Mouse (Mus musculus): ENCODE results near the gene AW209491. TPM values are rescaled to one million over a fixed set of nuclear protein-coding genes. Genes with fewer than 3 reads are reported as not detected.

Gene AW209491
- 5.9 TPM for polyA plus RNA-seq (2012; fragmentation: generic; extraction: Trizol)
- long read RNA-seq, experiment 1, transcript AW209491-201 (2 exons, 2,914 nt) = major isoform, 11 of 17 reads
- long read RNA-seq, experiment 1, partial matches to known transcripts = 1 of 17 reads
- long read RNA-seq, experiment 1, other reads (novel, unspliced or antisense) = 1 of 17 reads
- long read RNA-seq, experiment 2, transcript AW209491-201 (2 exons, 2,914 nt) = major isoform, 75 of 87 reads
- long read RNA-seq, experiment 2, transcript AW209491-202 (2 exons, 2,035 nt) = minor isoform, 12 of 87 reads
- long read RNA-seq, experiment 2, partial matches to known transcripts = 0 of 87 reads
- long read RNA-seq, experiment 2, other reads (novel, unspliced or antisense) = 0 of 87 reads

GRCm38 (mm10) chr13:14629726-14630641 is at the start of gene AW209491:
TSS of gene AW209491 (plus strand) at chr13:14630154.
- peaks cover 32% of the 10 kb centered on the region for H3K36me3 ChIP-seq (ENCODE audit: control insufficient read depth, insufficient read depth)
- peak within 1 kb of the TSS; percentile 74 for H3ac ChIP-seq (ENCODE audit: control insufficient read depth, insufficient read length, low read depth)
- H3K27me3 ChIP-seq (ENCODE audit: control insufficient read depth, insufficient read depth, insufficient read length) = no peaks in the 10 kb centered on the region
- H3K79me2 ChIP-seq (ENCODE audit: control insufficient read depth, insufficient read depth) = peaks cover 13% of the 10 kb centered on the region
- H3K79me3 ChIP-seq (ENCODE audit: low read depth) = peaks cover 2% of the 10 kb centered on the region
- TF ChIP-seq MYOD1 (IDR thresholded peaks at IDR 0.05; ENCODE audit: control insufficient read depth, insufficient read length, low read depth) (no peak), CTCF (IDR thresholded peaks at IDR 0.05; ENCODE audit: control insufficient read depth, insufficient read depth, insufficient read length) (no peak), MYOG (IDR thresholded peaks at IDR 0.05; ENCODE audit: control insufficient read depth, extremely low read depth, insufficient read length) (no peak), FOSL1 (IDR thresholded peaks at IDR 0.05; ENCODE audit: insufficient read depth, low read length, poor library complexity, severe bottlenecking) (no peak), USF1 (IDR thresholded peaks at IDR 0.05; ENCODE audit: low read depth) (no peak), MAX (IDR thresholded peaks at IDR 0.05) (no peak), CEBPB (IDR thresholded peaks at IDR 0.05; ENCODE audit: low read depth) (no peak)
- H3K4me3 ChIP-seq (ENCODE audit: insufficient read depth, poor library complexity, severe bottlenecking) = peak within 1 kb of the TSS; percentile 48

- TF ChIP-seq MAX (IDR thresholded peaks at IDR 0.05) (no peak), FOSL1 (IDR thresholded peaks at IDR 0.05; ENCODE audit: insufficient read depth, low read length, poor library complexity, severe bottlenecking) (no peak), MYOD1 (IDR thresholded peaks at IDR 0.05; ENCODE audit: control insufficient read depth, insufficient read length, low read depth) (no peak), USF1 (IDR thresholded peaks at IDR 0.05; ENCODE audit: low read depth) (no peak), CEBPB (IDR thresholded peaks at IDR 0.05; ENCODE audit: low read depth) (no peak), CTCF (IDR thresholded peaks at IDR 0.05; ENCODE audit: control insufficient read depth, insufficient read depth, insufficient read length) (no peak), MYOG (IDR thresholded peaks at IDR 0.05; ENCODE audit: control insufficient read depth, extremely low read depth, insufficient read length) (no peak)
- Histone ChIP-seq H3K27me3 (ENCODE audit: control insufficient read depth, insufficient read depth, insufficient read length) (no peaks in the 10 kb centered on the region), H3ac (ENCODE audit: control insufficient read depth, insufficient read length, low read depth) (no peak overlapping the region), H3K36me3 (ENCODE audit: control insufficient read depth, insufficient read depth) (no peaks in the 10 kb centered on the region), H3K4me3 (ENCODE audit: insufficient read depth, poor library complexity, severe bottlenecking) (no peak overlapping the region), H3K79me3 (ENCODE audit: low read depth) (no peaks in the 10 kb centered on the region), H3K79me2 (ENCODE audit: control insufficient read depth, insufficient read depth) (no peaks in the 10 kb centered on the region)
Measured at GRCm38 (mm10) chr13:14580392-14580791, 49.6 kb upstream of the AW209491 start.

GRCm38 (mm10) chr13:14602744-14603143 is 27.2 kb upstream of the AW209491 start:
- H3K27me3 ChIP-seq (ENCODE audit: control insufficient read depth, insufficient read depth, insufficient read length) = no peaks in the 10 kb centered on the region
- H3K79me2 ChIP-seq (ENCODE audit: control insufficient read depth, insufficient read depth) = no peaks in the 10 kb centered on the region
- H3ac ChIP-seq (ENCODE audit: control insufficient read depth, insufficient read length, low read depth) = no peak overlapping the region
- H3K4me3 ChIP-seq (ENCODE audit: insufficient read depth, poor library complexity, severe bottlenecking) = no peak overlapping the region
- TF ChIP-seq USF1 (IDR thresholded peaks at IDR 0.05; ENCODE audit: low read depth) (no peak), FOSL1 (IDR thresholded peaks at IDR 0.05; ENCODE audit: insufficient read depth, low read length, poor library complexity, severe bottlenecking) (no peak), MAX (IDR thresholded peaks at IDR 0.05) (no peak), CEBPB (IDR thresholded peaks at IDR 0.05; ENCODE audit: low read depth) (no peak), MYOD1 (IDR thresholded peaks at IDR 0.05; ENCODE audit: control insufficient read depth, insufficient read length, low read depth) (no peak), CTCF (IDR thresholded peaks at IDR 0.05; ENCODE audit: control insufficient read depth, insufficient read depth, insufficient read length) (no peak), MYOG (IDR thresholded peaks at IDR 0.05; ENCODE audit: control insufficient read depth, extremely low read depth, insufficient read length) (no peak)
- H3K36me3 ChIP-seq (ENCODE audit: control insufficient read depth, insufficient read depth) = no peaks in the 10 kb centered on the region
- H3K79me3 ChIP-seq (ENCODE audit: low read depth) = no peaks in the 10 kb centered on the region

- no peak for TF ChIP-seq MYOG (IDR thresholded peaks at IDR 0.05; ENCODE audit: control insufficient read depth, extremely low read depth, insufficient read length)
- no peak for TF ChIP-seq CEBPB (IDR thresholded peaks at IDR 0.05; ENCODE audit: low read depth)
- TF ChIP-seq FOSL1 (IDR thresholded peaks at IDR 0.05; ENCODE audit: insufficient read depth, low read length, poor library complexity, severe bottlenecking) = no peak
- no peak for TF ChIP-seq MAX (IDR thresholded peaks at IDR 0.05)
- TF ChIP-seq USF1 (IDR thresholded peaks at IDR 0.05; ENCODE audit: low read depth) = no peak
- no peak for TF ChIP-seq MYOD1 (IDR thresholded peaks at IDR 0.05; ENCODE audit: control insufficient read depth, insufficient read length, low read depth)
- Histone ChIP-seq H3K27me3 (ENCODE audit: control insufficient read depth, insufficient read depth, insufficient read length) (no peaks in the 10 kb centered on the region), H3K79me3 (ENCODE audit: low read depth) (peaks cover 17% of the 10 kb centered on the region), H3K36me3 (ENCODE audit: control insufficient read depth, insufficient read depth) (peaks cover 17% of the 10 kb centered on the region), H3K4me3 (ENCODE audit: insufficient read depth, poor library complexity, severe bottlenecking) (no peak overlapping the region), H3K79me2 (ENCODE audit: control insufficient read depth, insufficient read depth) (peaks cover 19% of the 10 kb centered on the region), H3ac (ENCODE audit: control insufficient read depth, insufficient read length, low read depth) (no peak overlapping the region)
Measured at GRCm38 (mm10) chr13:14607616-14608015, 22.3 kb upstream of the AW209491 start.

- peak overlapping the region; percentile 95 for H3ac ChIP-seq (ENCODE audit: control insufficient read depth, insufficient read length, low read depth)
- peak overlapping the region; percentile 88 for H3K4me3 ChIP-seq (ENCODE audit: insufficient read depth, poor library complexity, severe bottlenecking)
- H3K79me3 ChIP-seq (ENCODE audit: low read depth) = peaks cover 50% of the 10 kb centered on the region
- peaks cover 31% of the 10 kb centered on the region for H3K36me3 ChIP-seq (ENCODE audit: control insufficient read depth, insufficient read depth)
- H3K27me3 ChIP-seq (ENCODE audit: control insufficient read depth, insufficient read depth, insufficient read length) = no peaks in the 10 kb centered on the region
- peaks cover 64% of the 10 kb centered on the region for H3K79me2 ChIP-seq (ENCODE audit: control insufficient read depth, insufficient read depth)
- TF ChIP-seq MAX (IDR thresholded peaks at IDR 0.05) (no peak), FOSL1 (IDR thresholded peaks at IDR 0.05; ENCODE audit: insufficient read depth, low read length, poor library complexity, severe bottlenecking) (no peak), MYOD1 (IDR thresholded peaks at IDR 0.05; ENCODE audit: control insufficient read depth, insufficient read length, low read depth) (no peak)
Measured at GRCm38 (mm10) chr13:14612463-14612862, 17.5 kb upstream of the AW209491 start.

Data from C2C12 (cell line).